Mouse (Mus musculus) thymus, adult 2 months (tissue): ENCODE data around the gene Zfp239. TPM values are rescaled to one million over a fixed set of nuclear protein-coding genes. Genes with fewer than 3 reads are reported as not detected.
"Not testable (repeated sequence)": the region's sequence is repeated elsewhere in the genome, so short reads cannot be mapped to it uniquely, and the experiment has no call there.

Experiments used
- DNase-seq: peaks from one replicate; pipeline ENCODE4 v3.0.0; 2021
- H3K27ac ChIP-seq: fragments of 200-500 bp; 2 replicates; pipeline ENCODE4 v1.5.1; 2012; ENCODE audit warnings: low read length, control low read depth; ENCODE audit not compliant: control insufficient read depth, insufficient read depth
- H3K27me3 ChIP-seq: fragments of 200-500 bp; 2 replicates; pipeline ENCODE4 v1.6.1; 2012; ENCODE audit warnings: mild to moderate bottlenecking, low read length, moderate library complexity, mixed read lengths; ENCODE audit not compliant: control insufficient read depth, insufficient read depth
- H3K36me3 ChIP-seq: fragments of 200-500 bp; 2 replicates; pipeline ENCODE4 v1.6.1; 2012; ENCODE audit warnings: mild to moderate bottlenecking, low read length, moderate library complexity; ENCODE audit not compliant: control insufficient read depth, insufficient read depth
- H3K4me1 ChIP-seq: fragments of 200-500 bp; replicated peaks from 2 replicates; pipeline ENCODE4 v1.6.1; 2012; ENCODE audit warnings: low read length; ENCODE audit not compliant: control insufficient read depth, insufficient read depth
- H3K4me3 ChIP-seq: fragments of 200-500 bp; 2 replicates; pipeline ENCODE4 v1.5.1; 2012; ENCODE audit warnings: mild to moderate bottlenecking, low read length, control low read depth, moderate library complexity; ENCODE audit not compliant: control insufficient read depth, insufficient read depth
- CTCF ChIP-seq: fragments of 200-500 bp; IDR thresholded peaks from 2 replicates; pipeline ENCODE4 v1.5.1; 2012; ENCODE audit warnings: mild to moderate bottlenecking, control low read depth, low read length, moderate library complexity, borderline replicate concordance; ENCODE audit not compliant: control insufficient read depth, poor library complexity, insufficient read depth; ENCODE audit errors: extremely low read depth
- POLR2A ChIP-seq: fragments of 200-500 bp; IDR thresholded peaks from 2 replicates; pipeline ENCODE4 v1.6.1; 2012; ENCODE audit warnings: mild to moderate bottlenecking, low read length, control low read depth, moderate library complexity; ENCODE audit not compliant: control insufficient read depth, poor library complexity, insufficient read depth; ENCODE audit errors: extremely low read depth
- WGBS: fragments of 180-500 bp; shearing (Covaris S2); methylation state at CpG from one replicate; pipeline ENCODE4 v1.1.7; 2018; 5-methylcytosine and 5-hydroxymethylcytosine counted together
- polyA plus RNA-seq: library from polyadenylated mRNA; depleted of rRNA; stranded (reverse); fragments of >200 nt; gene quantifications from 2 replicates; pipeline ENCODE4 v1.2.3, GENCODE M21; 2012

Gene Zfp239
- polyA plus RNA-seq, 1 experiment, result 2.0 TPM

GRCm38 (mm10) chr6:117851747-117852146 is 10.2 kb upstream of the Zfp239 start:
- H3K4me1 ChIP-seq, result no peaks in the 10 kb centered on the region
- no peak for TF ChIP-seq POLR2A
- TF ChIP-seq CTCF, result no peak
- peaks cover 4% of the 10 kb centered on the region; the same call in 1 of the 2 replicates for H3K36me3 ChIP-seq
- no peak overlapping the region for H3K27ac ChIP-seq
- no peak for DNase-seq
- no peaks in the 10 kb centered on the region for H3K27me3 ChIP-seq
- WGBS, result 49% methylated on average over 2 of the region's 2 CpGs
- H3K4me3 ChIP-seq, result no peak overlapping the region

- no peak for DNase-seq
- Histone ChIP-seq H3K36me3 (no peaks in the 10 kb centered on the region), H3K4me1 (peaks cover under 1% of the 10 kb centered on the region; the same call in 1 of the 2 replicates), H3K27me3 (no peaks in the 10 kb centered on the region), H3K27ac (no peak overlapping the region), H3K4me3 (no peak overlapping the region)
- WGBS, result 96% methylated on average over 1 of the region's 1 CpGs
- no peak for TF ChIP-seq POLR2A
- TF ChIP-seq CTCF, result no peak
Observed at GRCm38 (mm10) chr6:117857990-117858389, 3.9 kb upstream of the Zfp239 start.

GRCm38 (mm10) chr6:117862465-117862864 is 565 bp downstream of the Zfp239 start:
- H3K36me3 ChIP-seq, result no peaks in the 10 kb centered on the region
- no peaks in the 10 kb centered on the region for H3K27me3 ChIP-seq
- TF ChIP-seq POLR2A, result no peak
- DNase-seq, result no peak
- 69% methylated on average over 8 of the region's 8 CpGs for WGBS
- H3K4me3 ChIP-seq, result no peak overlapping the region
- peaks cover 5% of the 10 kb centered on the region; the same call in 1 of the 2 replicates for H3K4me1 ChIP-seq
- H3K27ac ChIP-seq, result no peak overlapping the region

GRCm38 (mm10) chr6:117862899-117863620 is 1.2 kb downstream of the Zfp239 start:
- no peaks in the 10 kb centered on the region for H3K27me3 ChIP-seq
- peaks cover 5% of the 10 kb centered on the region; the same call in 1 of the 2 replicates for H3K4me1 ChIP-seq
- H3K27ac ChIP-seq, result no peak overlapping the region
- H3K36me3 ChIP-seq, result no peaks in the 10 kb centered on the region
- TF ChIP-seq POLR2A (no peak), CTCF (no peak)
- peak overlapping the region; percentile 85 for H3K4me3 ChIP-seq
- DNase-seq, result peak; percentile 67
- 1% methylated on average over 26 of the region's 26 CpGs for WGBS

GRCm38 (mm10) chr6:117863751-117864150 is 1.9 kb downstream of the Zfp239 start:
- no peak for TF ChIP-seq POLR2A
- WGBS, result 95% methylated on average over 8 of the region's 8 CpGs
- no peak overlapping the region for H3K4me3 ChIP-seq
- DNase-seq, result no peak
- H3K36me3 ChIP-seq, result no peaks in the 10 kb centered on the region
- peaks cover 5% of the 10 kb centered on the region; the same call in 1 of the 2 replicates for H3K4me1 ChIP-seq
- H3K27ac ChIP-seq, result no peak overlapping the region
- no peaks in the 10 kb centered on the region for H3K27me3 ChIP-seq

- DNase-seq, result no peak
- no peak for TF ChIP-seq POLR2A
- TF ChIP-seq CTCF, result no peak
- Histone ChIP-seq H3K27me3 (no peaks in the 10 kb centered on the region), H3K36me3 (no peaks in the 10 kb centered on the region), H3K4me1 (peaks cover 2% of the 10 kb centered on the region; the same call in 1 of the 2 replicates), H3K27ac (no peak overlapping the region), H3K4me3 (no peak overlapping the region)
- WGBS, result 96% methylated on average over 8 of the region's 8 CpGs
Observed at GRCm38 (mm10) chr6:117868187-117868586, 6.3 kb downstream of the Zfp239 start.

- 83% methylated on average over 14 of the region's 14 CpGs for WGBS
Observed at GRCm38 (mm10) chr6:117871034-117871433, 9.1 kb downstream of the Zfp239 start.

GRCm38 (mm10) chr6:117873450-117873849 is 11.6 kb downstream of the Zfp239 start:
- not testable (repeated sequence) for H3K4me1 ChIP-seq, DNase-seq, H3K36me3 ChIP-seq, H3K4me3 ChIP-seq, H3K27ac ChIP-seq, H3K27me3 ChIP-seq
- 93% methylated on average over 7 of the region's 7 CpGs for WGBS

More at GRCm38 (mm10) chr6:117871034-117871433, 9.1 kb downstream of the Zfp239 start:
- DNase-seq, result no peak
- no peak for TF ChIP-seq CTCF
- TF ChIP-seq POLR2A, result no peak
- Histone ChIP-seq H3K4me3 (no peak overlapping the region), H3K27ac (no peak overlapping the region), H3K36me3 (no peaks in the 10 kb centered on the region), H3K4me1 (no peaks in the 10 kb centered on the region; the same call in 1 of the 2 replicates), H3K27me3 (no peaks in the 10 kb centered on the region)
